ENCODE assay signal across 9 mouse cellular contexts in genomic region chr6:5380624-5381252, GRCm38 (mm10). TPM values are rescaled to one million over a fixed set of nuclear protein-coding genes. Genes with fewer than 3 reads are reported as not detected.
A peak's percentile ranks its signal among the peaks of the same experiment; 100 is the strongest.
DNase-seq lines count a peak whose midpoint lies in the region; ATAC-seq and TF ChIP-seq lines count a peak whose summit lies in the region.
"Had no signal": no experiment of that assay in that cellular context is flagged by ENCODE, and none has a peak within 500 bp of the region (broad histone marks: within the 10 kb centered on the region; RNA-seq: fewer than 3 reads in every experiment).

No protein-coding gene starts in this region.

- no peak for TF ChIP-seq CTCF in hindbrain, postnatal 0 days (IDR thresholded peaks at IDR 0.05; ENCODE audit: low read depth)

- H3K9ac ChIP-seq in liver, embryonic 12.5 days = no peak overlapping the region
- H3K9ac ChIP-seq in liver, embryonic 11.5 days (ENCODE audit: low read depth, low read length) = no peak overlapping the region
- no peak overlapping the region for H3K9ac ChIP-seq in hindbrain, postnatal 0 days (replicated peaks; ENCODE audit: low read length)
- peak overlapping the region; percentile 58; the same call in 1 of the 2 replicates for H3K9ac ChIP-seq in neural tube, embryonic 13.5 days

- no peak overlapping the region for H3K27ac ChIP-seq in liver, embryonic 12.5 days
- no peak overlapping the region for H3K27ac ChIP-seq in liver, embryonic 11.5 days (ENCODE audit: low read depth, low read length)
- peak overlapping the region; percentile 57 for H3K27ac ChIP-seq in hindbrain, postnatal 0 days
- H3K27ac ChIP-seq in neural tube, embryonic 13.5 days (replicated peaks) = peak overlapping the region; percentile 88

- H3K4me2 ChIP-seq in liver, embryonic 12.5 days = peak overlapping the region; percentile 30
- H3K4me2 ChIP-seq in liver, embryonic 11.5 days = no peak overlapping the region
- H3K4me2 ChIP-seq in hindbrain, postnatal 0 days (ENCODE audit: low read depth, low read length) = peak overlapping the region; percentile 49
- H3K4me2 ChIP-seq in neural tube, embryonic 13.5 days = peak overlapping the region; percentile 50

- ATAC-seq in liver, embryonic 12.5 days = no peak
- ATAC-seq in liver, embryonic 11.5 days (replicated peaks; ENCODE audit: low FRiP score) = no peak
- peak; percentile 16; the same call in 1 of the 2 replicates for ATAC-seq in hindbrain, postnatal 0 days
- ATAC-seq in neural tube, embryonic 13.5 days (ENCODE audit: low read depth) = peak; percentile 19

- DNase-seq in cerebellum, postnatal 10 days = peak; percentile 24 to 30
- DNase-seq in cerebellum, adult 11 months = no peak
- DNase-seq in liver, embryonic 11.5 days (ENCODE audit: low spot score) = no peak
- no peak for DNase-seq in hindbrain, postnatal 0 days (ENCODE audit: low spot score)
- no peak for DNase-seq in yolk sac, embryonic 10.5 days (ENCODE audit: low spot score)
- DNase-seq in T-cell, adult 2 months (ENCODE audit: low spot score) = no peak

- no peak overlapping the region for H3K4me3 ChIP-seq in liver, embryonic 12.5 days
- no peak overlapping the region for H3K4me3 ChIP-seq in liver, embryonic 11.5 days (ENCODE audit: low read depth, low read length)
- no peak overlapping the region for H3K4me3 ChIP-seq in hindbrain, postnatal 0 days (ENCODE audit: low read length)
- peak overlapping the region; percentile 13; the same call in 1 of the 2 replicates for H3K4me3 ChIP-seq in neural tube, embryonic 13.5 days

- peaks cover 8% of the 10 kb centered on the region; the same call in 1 of the 2 replicates for H3K27me3 ChIP-seq in liver, embryonic 12.5 days (replicated peaks)
- H3K27me3 ChIP-seq in liver, embryonic 11.5 days (replicated peaks; ENCODE audit: control insufficient read depth, insufficient read depth, low read length) = no peaks in the 10 kb centered on the region
- H3K27me3 ChIP-seq in hindbrain, postnatal 0 days (ENCODE audit: insufficient read depth, low read length) = no peaks in the 10 kb centered on the region
- no peaks in the 10 kb centered on the region for H3K27me3 ChIP-seq in neural tube, embryonic 13.5 days

- peaks cover 50% of the 10 kb centered on the region for H3K4me1 ChIP-seq in liver, embryonic 12.5 days
- peaks cover 21% of the 10 kb centered on the region for H3K4me1 ChIP-seq in liver, embryonic 11.5 days (replicated peaks; ENCODE audit: control insufficient read depth, insufficient read depth, low read length)
- no peaks in the 10 kb centered on the region for H3K4me1 ChIP-seq in hindbrain, postnatal 0 days (ENCODE audit: insufficient read depth, low read length)
- peaks cover 49% of the 10 kb centered on the region for H3K4me1 ChIP-seq in neural tube, embryonic 13.5 days (replicated peaks)

- no peaks in the 10 kb centered on the region for H3K36me3 ChIP-seq in liver, embryonic 12.5 days
- H3K36me3 ChIP-seq in liver, embryonic 11.5 days (ENCODE audit: control insufficient read depth, insufficient read depth, low read length) = no peaks in the 10 kb centered on the region
- H3K36me3 ChIP-seq in hindbrain, postnatal 0 days (ENCODE audit: insufficient read depth, low read length) = no peaks in the 10 kb centered on the region
- H3K36me3 ChIP-seq in neural tube, embryonic 13.5 days = no peaks in the 10 kb centered on the region

- H3K9me3 ChIP-seq in liver, embryonic 12.5 days (replicated peaks) = no peaks in the 10 kb centered on the region
- H3K9me3 ChIP-seq in liver, embryonic 11.5 days (ENCODE audit: control insufficient read depth, low read length) = no peaks in the 10 kb centered on the region
- H3K9me3 ChIP-seq in hindbrain, postnatal 0 days (ENCODE audit: low read length) = no peaks in the 10 kb centered on the region
- no peaks in the 10 kb centered on the region for H3K9me3 ChIP-seq in neural tube, embryonic 13.5 days

- 53% methylated on average over 9 of the region's 9 CpGs for WGBS in liver, embryonic 12.5 days (ENCODE audit: insufficient replicate concordance)
- 41% methylated on average over 9 of the region's 9 CpGs for WGBS in liver, embryonic 11.5 days
- 16% methylated on average over 9 of the region's 9 CpGs for WGBS in hindbrain, postnatal 0 days
- 4% methylated on average over 9 of the region's 9 CpGs for WGBS in neural tube, embryonic 13.5 days

RNA-seq across cellular contexts. Expression of gene Asb4, which starts 2.4 kb away (rescaled TPM):
- 35.6 and 35.9 TPM in 2 replicates for polyA plus RNA-seq in liver, embryonic 12.5 days (2016; fragmentation: Nextera tagmentation; extraction: Ambion mirVana)
- polyA plus RNA-seq in liver, embryonic 11.5 days (2014; fragmentation: Nextera tagmentation; extraction: Ambion mirVana) = 100 and 109 TPM in 2 replicates
- total RNA-seq in hindbrain, postnatal 0 days (2014; rRNA removed) = 8.3 and 10.6 TPM in 2 replicates
- 13.7 and 16.3 TPM in 2 replicates for polyA plus RNA-seq in hindbrain, postnatal 0 days (2015; fragmentation: Nextera tagmentation; extraction: Ambion mirVana)
- polyA plus RNA-seq in neural tube, embryonic 13.5 days (2015; fragmentation: Nextera tagmentation; extraction: Ambion mirVana) = 10.4 and 13.8 TPM in 2 replicates
- total RNA-seq: neutrophil, adult 5-6 weeks had no signal

Comparison
In these comparisons a context has a peak if more than half of its experiments do, and no peak if none do; other contexts are left out.
1. DNase-seq: peak in cerebellum, postnatal 10 days (2 of 2); none in cerebellum, adult 11 months (single experiment), liver, embryonic 11.5 days (single experiment), hindbrain, postnatal 0 days (single experiment), yolk sac, embryonic 10.5 days (single experiment) and T-cell, adult 2 months (single experiment).
2. ATAC-seq: peak in hindbrain, postnatal 0 days (single experiment) and neural tube, embryonic 13.5 days (single experiment); none in liver, embryonic 12.5 days (single experiment) and liver, embryonic 11.5 days (single experiment).
3. H3K27ac ChIP-seq: peak in hindbrain, postnatal 0 days (single experiment) and neural tube, embryonic 13.5 days (single experiment); none in liver, embryonic 12.5 days (single experiment) and liver, embryonic 11.5 days (single experiment).